Mouse (Mus musculus) embryo, embryonic 10 days (tissue): ENCODE measurements at regions not wholly inside any gene's neighbourhood (a gene's known extent, or its start where the extent isn't known, plus 50 kb on each side); places are given as distances from the start of the nearest gene placed in this dataset.
A peak's percentile ranks its signal among the peaks of the same experiment; 100 is the strongest.

ENCODE experiments used
- DNase-seq: peaks from one replicate; pipeline ENCODE4 v3.0.0-alpha.2; 2015; ENCODE audit warnings: low spot score

DNA sequence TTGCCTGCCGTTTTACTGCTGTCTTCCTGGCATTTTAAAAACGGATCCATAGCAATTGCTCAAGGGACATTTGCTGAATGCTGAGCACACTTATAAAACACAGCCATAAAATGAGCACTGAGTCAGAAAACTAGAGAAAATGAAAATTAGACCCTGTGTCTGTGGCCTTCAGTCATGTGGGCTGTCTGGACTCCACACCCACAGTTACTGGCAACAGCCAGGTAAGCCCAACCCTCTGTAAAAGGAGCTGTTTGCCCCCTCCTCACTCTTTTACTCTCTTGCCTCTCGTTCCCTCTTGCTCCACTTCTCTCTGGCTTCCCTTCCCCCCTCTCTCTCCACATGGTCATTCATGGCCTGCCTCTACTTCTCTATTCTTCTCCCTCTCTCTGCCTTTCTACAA, 2169.9 kb downstream of the 9330182O14Rik start:
- DNase-seq = no peak

GRCm38 (mm10) chr15:42309586-42309985, 2175.4 kb downstream of the 9330182O14Rik start:
- no peak for DNase-seq

DNA sequence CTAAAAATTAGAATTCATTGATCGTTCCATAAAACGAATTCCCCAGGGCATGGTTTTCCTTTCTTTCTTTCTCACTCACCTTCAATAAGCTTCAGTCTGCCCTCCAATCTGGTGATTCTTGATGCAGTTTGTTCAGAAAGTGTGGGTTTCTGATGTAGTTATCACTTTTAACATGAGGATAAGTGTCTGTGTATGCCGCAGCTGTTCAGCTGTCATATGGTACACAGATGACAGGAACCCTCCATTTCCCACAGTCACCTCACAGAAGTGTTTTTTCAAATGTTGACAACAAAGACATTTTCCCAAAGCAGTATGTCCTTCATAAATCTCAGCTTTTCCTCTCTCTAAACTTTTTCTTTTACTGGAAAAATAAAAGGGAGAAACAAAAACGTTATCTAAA, 2177.0 kb downstream of the 9330182O14Rik start:
- no peak for DNase-seq

- DNase-seq = no peak
Observed at GRCm38 (mm10) chr15:42320349-42320748, 2186.2 kb downstream of the 9330182O14Rik start.

GRCm38 (mm10) chr15:42322940-42323339, 2188.8 kb downstream of the 9330182O14Rik start:
- DNase-seq = no peak

GRCm38 (mm10) chr15:42325221-42325620, 2191.1 kb downstream of the 9330182O14Rik start:
- DNase-seq = no peak

GRCm38 (mm10) chr15:42328535-42328934, 2194.4 kb downstream of the 9330182O14Rik start:
- no peak for DNase-seq

GRCm38 (mm10) chr15:42329742-42330141, 2195.6 kb downstream of the 9330182O14Rik start:
- no peak for DNase-seq

GRCm38 (mm10) chr15:42333642-42334041, 2199.5 kb downstream of the 9330182O14Rik start:
- DNase-seq = no peak

DNA sequence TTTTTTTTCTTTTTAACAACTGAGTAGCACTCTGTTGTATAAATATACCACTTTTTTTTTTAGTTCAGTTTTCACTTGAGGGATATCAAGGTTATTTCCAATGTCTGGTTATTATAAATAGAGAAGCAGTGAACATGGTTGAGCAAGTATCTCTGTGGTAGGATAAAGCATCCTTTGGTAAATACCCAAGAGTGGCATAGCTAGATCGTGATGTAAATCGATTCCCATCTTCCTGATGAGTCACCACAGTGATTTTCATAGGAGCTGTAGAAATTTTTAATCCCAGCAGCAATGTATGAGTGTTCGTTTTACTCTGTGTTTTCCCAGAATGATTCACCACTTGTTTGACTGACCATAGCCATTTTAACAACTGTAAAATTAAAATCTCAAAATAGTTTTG, 2212.0 kb downstream of the 9330182O14Rik start:
- no peak for DNase-seq

DNA sequence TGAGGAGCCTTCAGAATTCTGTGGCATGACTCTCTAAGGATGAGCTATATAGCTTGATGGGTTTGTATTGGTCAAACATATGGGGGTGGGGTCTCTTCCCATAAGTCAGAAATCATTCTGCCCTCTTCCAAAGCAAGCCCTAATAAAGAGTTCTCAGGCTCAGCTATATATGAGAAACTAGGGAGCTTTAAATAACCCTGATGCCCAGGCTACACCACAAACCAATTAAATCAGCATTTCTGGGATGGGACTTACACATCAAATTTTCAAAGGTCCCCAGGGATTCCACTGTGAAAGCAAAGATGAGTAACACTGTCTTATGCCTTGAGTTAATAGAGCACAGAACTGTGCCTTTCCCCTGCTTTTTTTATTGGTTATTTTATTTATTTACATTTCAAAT, 2227.7 kb downstream of the 9330182O14Rik start:
- DNase-seq = no peak

DNA sequence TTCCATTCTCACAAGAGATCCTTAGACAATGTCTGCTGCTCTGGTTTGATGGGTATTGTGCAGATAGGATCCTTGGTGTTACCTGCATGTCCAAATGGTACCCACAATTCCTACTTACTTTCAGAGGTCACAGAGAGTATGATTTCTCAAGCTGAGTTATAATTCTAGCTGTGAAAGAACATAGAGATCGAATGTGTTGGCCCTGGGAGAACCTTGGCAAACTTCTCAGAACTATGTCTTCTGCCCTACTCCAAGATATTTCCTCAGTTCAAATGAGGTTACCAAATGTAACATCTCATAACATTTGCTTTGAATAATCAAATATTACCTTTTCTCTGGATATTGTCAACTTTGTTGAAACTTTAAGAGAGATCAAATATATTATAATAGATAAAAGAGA, 2230.8 kb downstream of the 9330182O14Rik start:
- DNase-seq = no peak

- DNase-seq = peak; percentile 26
Observed at GRCm38 (mm10) chr15:42366796-42367195, 2232.6 kb downstream of the 9330182O14Rik start.

DNA sequence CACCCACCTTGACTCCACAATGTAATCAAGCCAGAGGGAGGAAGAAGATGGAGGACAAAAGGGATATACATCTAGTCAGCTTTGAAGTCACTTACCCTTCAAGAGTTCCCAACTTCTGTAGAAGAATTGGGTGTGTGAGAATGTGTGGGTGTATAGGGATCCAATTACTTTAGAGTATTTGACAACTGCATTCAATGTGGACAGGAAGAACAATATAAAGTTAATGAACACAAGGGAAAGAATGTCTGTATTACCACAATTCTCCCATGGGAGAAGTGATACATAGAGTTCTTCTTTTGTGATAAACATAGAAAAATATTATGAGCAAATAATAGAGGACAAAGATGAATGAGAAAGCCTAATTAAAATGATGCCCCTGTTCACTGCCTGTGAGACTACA, 2235.4 kb downstream of the 9330182O14Rik start:
- no peak for DNase-seq

DNA sequence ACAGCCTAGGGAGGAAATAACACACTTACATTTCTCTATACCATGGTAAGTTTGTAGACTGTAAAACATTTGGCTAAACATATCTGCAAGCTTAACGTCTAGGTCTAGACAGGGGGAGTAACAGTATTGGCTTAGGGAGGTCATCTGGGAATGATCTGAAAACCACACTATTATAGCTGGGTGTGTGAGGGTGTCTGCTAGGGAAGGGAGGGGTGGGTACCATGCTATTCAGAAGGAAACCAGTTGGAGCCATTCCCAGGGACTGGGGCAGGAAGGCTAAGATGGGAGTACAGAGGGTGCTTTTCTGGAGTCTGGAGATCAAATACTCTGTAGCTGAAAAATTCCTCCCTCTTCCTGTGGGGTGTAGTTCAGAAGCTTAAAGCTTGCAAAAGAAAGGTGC, 2235.9 kb downstream of the 9330182O14Rik start:
- no peak for DNase-seq

DNA sequence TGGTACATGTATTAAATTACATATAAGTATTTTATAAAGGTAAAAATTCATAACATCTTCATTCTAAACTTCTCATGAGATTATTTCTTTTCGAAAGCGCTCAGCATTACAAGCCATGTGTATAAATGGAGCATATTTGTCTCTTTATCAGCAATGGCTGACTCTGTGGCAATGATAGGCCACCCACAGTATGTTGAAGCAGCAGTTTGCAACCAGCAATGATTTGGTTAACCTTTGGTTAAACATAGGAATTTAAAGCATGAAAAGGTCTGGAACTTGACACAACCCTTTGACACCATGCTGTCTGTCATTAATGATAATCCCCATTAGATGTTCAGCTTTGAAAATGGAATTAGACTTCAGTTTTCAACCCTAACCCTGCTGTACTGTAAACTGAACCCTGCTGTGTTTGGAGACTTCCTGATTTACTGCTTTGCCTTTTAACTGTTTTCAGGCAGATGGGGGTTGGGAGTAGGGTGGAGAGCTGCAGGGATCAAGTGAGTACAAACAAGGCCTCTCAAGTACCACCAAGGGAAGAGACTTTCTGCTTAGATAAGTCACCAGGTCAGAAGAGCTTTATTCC, 2238.6 kb downstream of the 9330182O14Rik start:
- peak; percentile 63 for DNase-seq
